Mouse (Mus musculus): Measurements from ENCODE around the gene Psma3. TPM values are rescaled to one million over a fixed set of nuclear protein-coding genes. Genes with fewer than 3 reads are reported as not detected.

Gene Psma3
- polyA plus RNA-seq, 1 experiment from 2014 or later, result 495 TPM

Other genes with a start within 250 kb of the Psma3 start
- 3.0 and 4.7 TPM in 2 replicates for gene Frmd6, start 149.1 kb upstream of the Psma3 start, polyA plus RNA-seq (2015; fragmentation: Nextera tagmentation; extraction: Ambion mirVana)
- gene Actr10, start 36.8 kb upstream of the Psma3 start, polyA plus RNA-seq (2015; fragmentation: Nextera tagmentation; extraction: Ambion mirVana), result 131 and 147 TPM in 2 replicates
- 24.1 and 27.4 TPM in 2 replicates for gene Arid4a, start 41.4 kb downstream of the Psma3 start, polyA plus RNA-seq (2015; fragmentation: Nextera tagmentation; extraction: Ambion mirVana)
- not detected in 2 replicates for gene Tomm20l, start 136.8 kb downstream of the Psma3 start, polyA plus RNA-seq (2015; fragmentation: Nextera tagmentation; extraction: Ambion mirVana)
- 65.8 and 74.5 TPM in 2 replicates for gene Timm9, start 162.1 kb downstream of the Psma3 start, polyA plus RNA-seq (2015; fragmentation: Nextera tagmentation; extraction: Ambion mirVana)
- 5.0 and 5.3 TPM in 2 replicates for gene 2700049A03Rik, start 162.2 kb downstream of the Psma3 start, polyA plus RNA-seq (2015; fragmentation: Nextera tagmentation; extraction: Ambion mirVana)

Data from liver, embryonic 13.5 days (tissue).